Mouse (Mus musculus): ENCODE data around the gene Kcnma1. TPM values are rescaled to one million over a fixed set of nuclear protein-coding genes. Genes with fewer than 3 reads are reported as not detected.
A peak's percentile ranks its signal among the peaks of the same experiment; 100 is the strongest.

Kcnma1 gene
- polyA plus RNA-seq, 1 experiment from 2014 or later = 19.5 TPM

DNA sequence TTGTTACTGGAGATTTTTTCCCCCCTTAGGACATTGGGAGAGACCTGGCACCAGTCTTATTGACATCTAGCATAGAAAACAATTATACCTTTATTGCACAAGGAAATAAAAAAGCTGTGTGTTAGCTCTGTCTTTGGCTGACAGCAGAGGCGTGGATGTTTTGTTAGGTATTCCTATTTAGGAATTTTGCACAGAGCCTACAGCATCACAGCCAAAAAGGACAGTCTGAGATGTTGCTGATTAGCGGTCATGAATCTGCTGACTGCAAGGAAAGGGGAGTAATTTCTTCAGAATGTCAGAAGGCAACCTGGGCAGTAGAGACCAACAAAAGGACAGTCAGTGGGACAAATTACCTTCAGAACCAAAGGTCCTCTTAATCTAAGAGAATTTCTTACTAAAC, 412.2 kb downstream of the Kcnma1 start:
- no peak overlapping the region for H3K4me3 ChIP-seq
- no peak overlapping the region for H3K4me2 ChIP-seq
- H3K36me3 ChIP-seq (replicated peaks) = no peaks in the 10 kb centered on the region
- WGBS = 67% methylated on average over 2 of the region's 2 CpGs
- no peaks in the 10 kb centered on the region for H3K9me3 ChIP-seq
- no peak for ATAC-seq (replicated peaks)
- H3K27ac ChIP-seq = peak overlapping the region; percentile 41
- H3K4me1 ChIP-seq = peaks cover 5% of the 10 kb centered on the region
- H3K9ac ChIP-seq = no peak overlapping the region
- no peaks in the 10 kb centered on the region for H3K27me3 ChIP-seq (replicated peaks)

DNA sequence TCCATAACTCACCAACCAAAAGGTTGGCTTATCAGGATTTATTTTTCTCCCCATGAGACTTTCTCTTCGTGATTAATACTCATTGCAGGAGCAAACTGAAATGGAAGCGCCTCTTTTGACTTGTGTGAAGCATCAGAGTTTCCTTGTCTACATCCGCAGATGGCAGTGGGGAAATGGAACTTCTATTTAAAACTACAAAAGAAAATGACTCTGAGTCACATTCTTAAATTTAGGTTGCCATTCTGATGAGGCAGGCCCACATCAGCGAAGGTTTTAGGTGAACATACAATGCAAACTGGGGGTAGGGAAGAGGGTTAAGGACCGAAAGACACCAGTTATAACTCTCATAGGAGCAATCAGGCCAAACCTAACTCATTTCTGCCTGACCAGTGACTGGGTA, 419.7 kb downstream of the Kcnma1 start:
- Histone ChIP-seq H3K9me3 (no peaks in the 10 kb centered on the region), H3K4me2 (no peak overlapping the region), H3K9ac (no peak overlapping the region), H3K4me1 (peaks cover 10% of the 10 kb centered on the region), H3K36me3 (replicated peaks) (no peaks in the 10 kb centered on the region), H3K27ac (no peak overlapping the region), H3K27me3 (replicated peaks) (no peaks in the 10 kb centered on the region), H3K4me3 (no peak overlapping the region)
- no peak for ATAC-seq (replicated peaks)
- 78% methylated on average over 5 of the region's 5 CpGs for WGBS

GRCm38 (mm10) chr14:23592826-23593447, 421.4 kb downstream of the Kcnma1 start:
- no peaks in the 10 kb centered on the region for H3K36me3 ChIP-seq (replicated peaks)
- 7% methylated on average over 6 of the region's 6 CpGs for WGBS
- H3K4me1 ChIP-seq = peaks cover 10% of the 10 kb centered on the region
- H3K9ac ChIP-seq = no peak overlapping the region
- no peak overlapping the region for H3K4me3 ChIP-seq
- ATAC-seq (replicated peaks) = peak; percentile 63
- no peaks in the 10 kb centered on the region for H3K9me3 ChIP-seq
- H3K27me3 ChIP-seq (replicated peaks) = no peaks in the 10 kb centered on the region
- no peak overlapping the region for H3K27ac ChIP-seq
- H3K4me2 ChIP-seq = no peak overlapping the region

DNA sequence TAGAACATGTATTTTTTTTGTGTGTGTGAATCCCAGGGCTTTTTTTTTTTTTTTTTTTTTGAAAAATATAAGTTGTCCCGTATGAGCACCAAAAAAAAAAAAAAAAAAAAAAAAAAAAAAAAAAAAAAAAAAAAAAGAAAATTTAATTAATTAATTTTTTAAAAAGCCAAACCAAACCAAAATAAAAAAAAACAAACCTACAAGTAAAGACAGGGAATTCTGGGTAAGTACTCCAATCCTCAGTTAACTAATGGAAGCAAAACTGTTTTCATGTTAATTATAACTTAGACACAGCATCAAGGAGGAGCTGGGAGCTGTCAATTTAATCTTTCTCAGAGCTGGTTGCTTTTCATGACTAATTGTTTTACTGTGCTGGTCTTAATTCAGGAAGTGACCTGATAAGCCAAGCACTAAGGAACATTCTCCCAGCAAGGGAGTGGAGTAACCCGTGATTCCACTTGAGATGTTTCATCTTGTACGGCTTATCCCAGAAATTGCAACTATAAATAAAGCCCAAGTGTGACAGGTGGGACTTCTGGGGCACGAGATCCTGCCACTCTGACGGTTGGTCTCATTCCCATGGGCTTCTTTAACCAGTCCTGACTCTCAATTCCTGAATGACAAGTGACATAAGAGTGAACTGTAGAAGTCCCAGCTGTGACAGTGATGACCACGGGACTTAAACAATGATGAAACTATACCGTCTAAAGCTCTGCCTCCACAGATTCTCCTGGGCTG, 424.4 kb downstream of the Kcnma1 start:
- no peak overlapping the region for H3K9ac ChIP-seq
- H3K36me3 ChIP-seq (replicated peaks) = no peaks in the 10 kb centered on the region
- ATAC-seq (replicated peaks) = no peak
- H3K4me3 ChIP-seq = no peak overlapping the region
- H3K4me1 ChIP-seq = peaks cover 10% of the 10 kb centered on the region
- no peaks in the 10 kb centered on the region for H3K27me3 ChIP-seq (replicated peaks)
- H3K9me3 ChIP-seq = no peaks in the 10 kb centered on the region
- WGBS = 64% methylated on average over 7 of the region's 7 CpGs
- H3K27ac ChIP-seq = no peak overlapping the region
- H3K4me2 ChIP-seq = no peak overlapping the region

GRCm38 (mm10) chr14:23587451-23587850, 426.8 kb downstream of the Kcnma1 start:
- Histone ChIP-seq H3K36me3 (replicated peaks) (no peaks in the 10 kb centered on the region), H3K4me1 (no peaks in the 10 kb centered on the region), H3K27me3 (replicated peaks) (no peaks in the 10 kb centered on the region), H3K4me2 (no peak overlapping the region), H3K9ac (no peak overlapping the region), H3K27ac (no peak overlapping the region), H3K4me3 (no peak overlapping the region), H3K9me3 (no peaks in the 10 kb centered on the region)
- no peak for ATAC-seq (replicated peaks)
- WGBS = 86% methylated on average over 9 of the region's 9 CpGs

DNA sequence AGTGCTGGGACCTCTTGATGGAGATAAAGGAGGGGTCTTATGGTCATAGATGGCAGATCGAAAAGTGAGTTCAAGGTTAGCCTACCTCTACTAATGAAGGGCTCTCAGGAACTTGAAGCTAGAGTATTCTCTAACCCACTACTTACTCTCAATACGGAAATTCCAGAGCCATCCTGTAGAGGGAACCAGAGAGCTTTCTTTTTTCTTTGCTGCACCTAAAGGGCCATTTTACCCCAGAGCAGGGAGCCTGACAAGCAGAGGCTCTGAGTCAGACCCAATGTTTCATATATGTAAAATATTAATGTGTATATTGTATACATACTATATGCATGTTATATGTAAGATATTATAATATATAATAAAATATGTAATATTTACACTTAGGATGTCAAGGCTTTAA, 431.1 kb downstream of the Kcnma1 start:
- no peaks in the 10 kb centered on the region for H3K36me3 ChIP-seq (replicated peaks)
- no peak overlapping the region for H3K9ac ChIP-seq
- no peak overlapping the region for H3K4me3 ChIP-seq
- 19% methylated on average over 2 of the region's 2 CpGs for WGBS
- no peak overlapping the region for H3K4me2 ChIP-seq
- H3K4me1 ChIP-seq = no peaks in the 10 kb centered on the region
- 0 out of 2 replicates have a peak, but pooled peaks have one; percentile 24 for ATAC-seq (replicated peaks)
- no peaks in the 10 kb centered on the region for H3K27me3 ChIP-seq (replicated peaks)
- no peaks in the 10 kb centered on the region for H3K9me3 ChIP-seq
- H3K27ac ChIP-seq = no peak overlapping the region

DNA sequence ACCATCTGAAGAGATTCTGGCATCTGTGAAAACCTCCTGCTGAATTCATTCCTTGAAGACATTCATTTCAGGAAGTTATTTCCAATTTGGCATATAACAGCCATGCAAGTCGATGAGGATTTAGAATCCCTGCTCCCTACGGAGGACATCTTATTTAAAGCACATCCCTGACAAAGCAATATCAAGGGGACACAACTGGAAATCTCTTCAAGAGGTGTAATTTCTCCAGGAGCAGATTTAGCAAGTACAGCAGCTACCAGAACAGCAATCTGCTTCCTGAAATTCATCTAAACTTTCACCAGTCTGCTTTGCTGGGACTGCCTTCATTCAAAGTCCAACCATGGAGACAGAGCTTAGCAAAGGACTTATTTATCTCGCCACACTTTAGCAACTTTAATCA, 433.0 kb downstream of the Kcnma1 start:
- 56% methylated on average over 3 of the region's 3 CpGs for WGBS
- H3K4me1 ChIP-seq = no peaks in the 10 kb centered on the region
- no peak overlapping the region for H3K9ac ChIP-seq
- H3K9me3 ChIP-seq = no peaks in the 10 kb centered on the region
- H3K36me3 ChIP-seq (replicated peaks) = no peaks in the 10 kb centered on the region
- no peak overlapping the region for H3K27ac ChIP-seq
- no peak overlapping the region for H3K4me2 ChIP-seq
- H3K27me3 ChIP-seq (replicated peaks) = no peaks in the 10 kb centered on the region
- H3K4me3 ChIP-seq = no peak overlapping the region
- no peak for ATAC-seq (replicated peaks)

DNA sequence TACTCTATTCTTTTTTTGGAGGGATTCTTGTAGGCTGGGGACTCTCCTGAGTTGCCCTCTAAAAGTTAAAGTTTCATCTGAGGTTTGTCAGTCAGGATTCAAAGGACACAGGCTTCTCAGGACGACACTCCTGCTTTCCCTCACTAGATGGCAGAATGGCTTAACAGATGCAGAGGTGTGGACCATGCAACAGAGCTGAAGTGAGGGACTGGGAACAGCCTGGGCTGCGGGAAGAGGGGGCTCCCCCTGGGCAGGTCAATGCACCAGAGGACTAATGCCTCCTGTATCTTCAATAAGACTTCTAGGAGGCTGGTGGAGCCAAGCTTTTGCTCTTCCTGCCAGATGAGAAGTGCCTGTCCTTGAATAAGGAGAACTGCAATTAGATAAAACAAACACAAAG, 438.3 kb downstream of the Kcnma1 start:
- Histone ChIP-seq H3K4me1 (no peaks in the 10 kb centered on the region), H3K27me3 (replicated peaks) (no peaks in the 10 kb centered on the region), H3K4me3 (no peak overlapping the region), H3K9me3 (no peaks in the 10 kb centered on the region), H3K27ac (no peak overlapping the region), H3K4me2 (no peak overlapping the region), H3K36me3 (replicated peaks) (no peaks in the 10 kb centered on the region), H3K9ac (no peak overlapping the region)
- 6% methylated on average over 2 of the region's 2 CpGs for WGBS
- peak; percentile 78 for ATAC-seq (replicated peaks)

DNA sequence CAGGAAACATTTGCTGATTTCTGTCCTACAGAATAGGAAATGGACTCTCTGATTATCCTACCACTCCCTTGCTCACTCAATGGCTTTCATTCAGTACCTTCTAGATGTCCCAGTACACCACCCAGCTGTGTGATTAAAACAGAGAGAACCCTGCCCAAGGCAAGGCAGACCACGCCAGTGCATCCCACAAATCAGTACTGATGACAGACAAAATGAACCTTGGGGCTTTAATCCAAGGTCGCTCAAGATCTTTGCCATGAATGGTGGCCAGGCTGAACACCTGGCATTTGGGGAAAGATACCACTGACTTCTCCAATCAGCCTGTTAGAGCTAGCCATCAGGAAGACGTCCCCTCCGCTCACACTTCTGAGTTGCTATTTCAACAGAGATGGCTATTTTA, 440.2 kb downstream of the Kcnma1 start:
- no peak overlapping the region for H3K9ac ChIP-seq
- 84% methylated on average over 4 of the region's 4 CpGs for WGBS
- H3K4me3 ChIP-seq = no peak overlapping the region
- H3K36me3 ChIP-seq (replicated peaks) = no peaks in the 10 kb centered on the region
- H3K4me1 ChIP-seq = no peaks in the 10 kb centered on the region
- no peak overlapping the region for H3K27ac ChIP-seq
- ATAC-seq (replicated peaks) = no peak
- H3K4me2 ChIP-seq = no peak overlapping the region
- no peaks in the 10 kb centered on the region for H3K27me3 ChIP-seq (replicated peaks)
- no peaks in the 10 kb centered on the region for H3K9me3 ChIP-seq

DNA sequence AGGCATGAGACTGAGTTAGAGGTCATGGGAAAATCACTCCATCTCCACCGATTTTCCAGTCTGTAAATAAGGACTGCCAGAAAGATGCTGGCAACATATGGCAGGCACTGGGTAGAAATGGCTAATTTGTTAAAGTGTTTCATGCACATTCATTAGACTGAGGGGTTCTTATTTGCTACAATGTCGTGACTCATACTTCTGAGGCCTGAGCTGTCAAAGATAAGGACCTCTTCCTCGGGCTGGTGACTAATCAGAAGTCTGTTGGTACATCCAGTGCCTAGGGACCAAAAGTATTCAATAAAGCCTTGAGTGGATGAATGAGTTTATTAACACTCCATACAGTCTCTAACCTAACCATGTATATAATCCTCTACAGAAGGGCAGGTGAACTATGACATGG, 440.9 kb downstream of the Kcnma1 start:
- Histone ChIP-seq H3K9me3 (no peaks in the 10 kb centered on the region), H3K27ac (no peak overlapping the region), H3K9ac (no peak overlapping the region), H3K36me3 (replicated peaks) (no peaks in the 10 kb centered on the region), H3K4me3 (no peak overlapping the region), H3K4me2 (no peak overlapping the region), H3K4me1 (no peaks in the 10 kb centered on the region), H3K27me3 (replicated peaks) (no peaks in the 10 kb centered on the region)
- no peak for ATAC-seq (replicated peaks)
- 60% methylated on average over 3 of the region's 3 CpGs for WGBS

DNA sequence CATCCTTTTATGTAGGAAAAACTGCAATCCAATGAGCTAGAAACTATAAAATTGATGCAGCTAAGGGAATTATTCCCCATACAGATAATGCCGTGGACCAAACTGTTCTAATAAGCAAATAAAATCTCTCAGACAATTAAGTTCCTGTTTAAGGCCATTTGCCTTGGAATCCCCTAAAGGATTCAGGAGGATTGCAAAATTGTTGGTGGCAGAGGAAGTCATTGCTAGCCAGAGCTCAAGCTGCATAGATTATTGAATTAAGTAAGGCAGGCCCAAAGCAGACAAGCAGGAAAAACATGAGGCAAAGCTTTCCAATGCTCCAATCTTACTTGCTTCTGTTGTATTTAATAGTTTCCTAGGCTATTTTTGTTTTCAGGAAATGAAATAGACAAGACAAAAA, 441.5 kb downstream of the Kcnma1 start:
- no peak overlapping the region for H3K4me2 ChIP-seq
- 31% methylated on average over 1 of the region's 1 CpGs for WGBS

GRCm38 (mm10) chr14:23570251-23570650, 444.0 kb downstream of the Kcnma1 start:
- no peaks in the 10 kb centered on the region for H3K9me3 ChIP-seq
- H3K36me3 ChIP-seq (replicated peaks) = no peaks in the 10 kb centered on the region
- no peak overlapping the region for H3K4me2 ChIP-seq
- no peaks in the 10 kb centered on the region for H3K4me1 ChIP-seq
- H3K9ac ChIP-seq = no peak overlapping the region
- no peaks in the 10 kb centered on the region for H3K27me3 ChIP-seq (replicated peaks)
- H3K27ac ChIP-seq = no peak overlapping the region
- no peak for ATAC-seq (replicated peaks)
- 60% methylated on average over 1 of the region's 1 CpGs for WGBS
- no peak overlapping the region for H3K4me3 ChIP-seq

More for the DNA sequence above, 441.5 kb downstream of the Kcnma1 start:
- ATAC-seq (replicated peaks) = no peak
- H3K9ac ChIP-seq = no peak overlapping the region
- H3K4me3 ChIP-seq = no peak overlapping the region
- no peaks in the 10 kb centered on the region for H3K4me1 ChIP-seq
- H3K9me3 ChIP-seq = no peaks in the 10 kb centered on the region
- no peaks in the 10 kb centered on the region for H3K36me3 ChIP-seq (replicated peaks)
- no peak overlapping the region for H3K27ac ChIP-seq
- H3K27me3 ChIP-seq (replicated peaks) = no peaks in the 10 kb centered on the region

GRCm38 (mm10) chr14:23565931-23566330, 448.4 kb downstream of the Kcnma1 start:
- Histone ChIP-seq H3K9ac (no peak overlapping the region), H3K4me3 (no peak overlapping the region), H3K27me3 (replicated peaks) (no peaks in the 10 kb centered on the region), H3K27ac (no peak overlapping the region), H3K4me2 (no peak overlapping the region), H3K9me3 (no peaks in the 10 kb centered on the region), H3K4me1 (peaks cover 7% of the 10 kb centered on the region), H3K36me3 (replicated peaks) (no peaks in the 10 kb centered on the region)
- no peak for ATAC-seq (replicated peaks)
- 80% methylated on average over 3 of the region's 3 CpGs for WGBS
